Mouse (Mus musculus): ENCODE results near the gene Cdk2.

DNA sequence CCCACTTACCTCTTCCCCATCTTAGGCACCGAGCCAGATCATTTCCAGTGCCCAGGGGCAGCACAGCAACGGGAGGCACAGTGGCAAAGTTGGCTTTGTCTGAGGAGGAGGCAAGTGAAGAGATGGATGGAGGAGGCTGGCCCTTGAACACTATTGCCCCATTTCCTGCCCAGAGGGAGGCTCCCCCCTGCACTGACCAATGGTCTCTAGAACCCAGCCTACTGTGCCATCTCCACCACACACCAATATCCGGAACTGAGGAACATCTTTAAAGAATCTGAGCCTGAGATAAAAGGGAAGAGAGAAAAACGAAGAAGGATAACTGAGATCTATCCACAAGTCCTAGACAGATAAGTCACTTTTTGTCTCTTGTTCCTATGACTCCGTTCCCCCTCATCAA is 23.2 kb upstream of the Cdk2 start:
- TF ChIP-seq CTCF (IDR thresholded peaks at IDR 0.05; ENCODE audit: control insufficient read depth, insufficient read depth, insufficient read length) (no peak), USF1 (IDR thresholded peaks at IDR 0.05; ENCODE audit: low read depth) (no peak), FOSL1 (IDR thresholded peaks at IDR 0.05; ENCODE audit: insufficient read depth, low read length, poor library complexity, severe bottlenecking) (no peak)

All from C2C12 (cell line).